Mouse (Mus musculus) Muller cell, postnatal 12 days (primary cell): ENCODE measurements around the gene Zfp219.
"Not testable (repeated sequence)": the region's sequence is repeated elsewhere in the genome, so short reads cannot be mapped to it uniquely, and the experiment has no call there.

Source experiments
- DNase-seq: peaks from one replicate; pipeline ENCODE4 v3.0.0-alpha.2; 2015; ENCODE audit errors: inconsistent ontology term

Zfp219 gene

DNA sequence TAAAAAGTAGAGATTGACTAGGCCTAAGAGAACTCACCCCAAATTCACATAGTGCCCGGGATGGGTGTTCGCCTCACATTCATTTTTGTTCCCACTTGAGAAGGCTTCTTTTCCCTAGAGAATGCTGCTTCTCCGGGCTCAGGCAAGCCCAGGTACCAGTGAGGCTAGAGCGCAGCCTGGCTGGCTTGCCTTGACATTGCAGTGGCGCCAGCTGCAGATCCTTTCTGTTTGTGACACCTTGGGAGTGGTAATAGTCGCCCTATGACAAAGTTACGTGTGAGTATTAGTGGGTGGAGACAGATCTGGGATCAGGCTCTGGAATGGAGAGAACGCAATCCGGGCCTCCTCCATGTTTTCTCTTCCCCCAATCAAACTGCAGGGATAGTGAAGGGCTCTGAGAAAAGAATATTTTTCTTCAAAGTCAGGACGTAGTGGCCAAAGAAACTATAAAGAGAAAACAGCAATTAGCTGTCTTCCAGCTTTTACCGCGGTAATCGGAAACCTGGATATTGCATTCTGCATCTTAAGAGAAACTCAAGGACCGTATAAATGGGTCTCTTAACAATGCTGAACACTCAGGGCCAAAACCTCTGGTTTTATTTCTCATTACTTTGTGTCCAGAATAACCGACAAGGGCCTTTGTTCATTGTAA lies at the start of gene Zfp219:
Gene Zfp219, minus strand, starts transcription at position 248 of the 652 bp plus-strand sequence.
- DNase-seq = peak; percentile 80

DNA sequence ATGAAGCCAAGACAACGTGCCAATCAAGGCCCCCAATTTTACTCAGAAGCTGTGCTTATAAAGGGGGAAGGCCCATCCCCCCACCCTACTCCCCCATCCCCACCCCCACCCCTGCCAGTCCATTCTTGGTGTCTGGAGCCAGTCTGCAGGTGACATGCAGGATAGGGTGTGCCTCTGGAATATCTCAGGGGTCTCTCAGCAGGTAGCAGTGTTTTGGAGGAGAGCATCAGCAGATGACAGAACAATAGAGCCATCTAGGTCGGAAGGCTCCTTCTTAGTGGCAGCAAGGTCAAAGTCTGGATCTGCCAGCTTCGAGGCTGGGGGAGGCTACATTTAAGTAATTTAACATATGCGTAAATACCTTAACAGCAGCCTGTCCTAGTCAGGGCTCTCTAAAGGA lies 45.6 kb upstream of the Zfp219 start:
- DNase-seq = no peak

DNA sequence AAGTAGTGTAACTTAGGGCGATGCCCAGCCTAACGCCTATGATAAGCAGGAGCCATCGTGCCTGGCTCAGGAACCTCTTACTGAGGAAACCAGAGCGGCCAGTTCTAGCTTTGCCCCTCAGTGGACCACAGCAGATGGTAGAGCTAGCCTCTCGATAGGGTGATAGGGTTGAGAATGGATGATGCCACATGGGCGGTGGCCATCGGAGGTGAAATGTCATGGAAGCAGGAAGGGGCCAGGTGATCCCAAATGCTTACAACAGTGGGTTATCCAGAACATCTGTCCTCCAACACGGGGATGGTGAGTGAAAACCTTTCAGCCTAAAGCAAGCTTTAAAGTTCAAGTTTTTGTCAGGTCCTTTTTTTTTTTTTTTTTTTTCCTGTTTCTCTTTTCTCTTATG lies 41.3 kb upstream of the Zfp219 start:
- no peak for DNase-seq

DNA sequence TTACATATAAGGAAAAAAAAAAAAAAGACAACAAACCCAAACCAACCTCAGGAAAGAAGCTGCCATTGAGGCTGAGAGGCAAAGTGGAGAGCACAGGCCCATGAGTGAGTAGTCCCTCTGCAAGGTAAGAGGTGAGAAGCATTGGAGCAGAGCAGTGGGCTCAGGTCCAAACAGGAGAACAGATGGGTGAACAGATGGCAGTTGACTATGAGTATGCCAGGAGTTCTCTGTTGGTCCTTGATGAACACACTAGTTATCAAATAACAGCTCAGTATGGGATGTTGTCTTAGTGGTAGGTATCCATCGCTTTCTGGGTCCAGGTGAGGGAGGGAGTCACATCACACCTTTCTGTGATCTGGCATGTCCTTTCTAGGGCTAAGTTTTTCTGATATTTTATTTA lies 40.3 kb upstream of the Zfp219 start:
- no peak for DNase-seq

DNA sequence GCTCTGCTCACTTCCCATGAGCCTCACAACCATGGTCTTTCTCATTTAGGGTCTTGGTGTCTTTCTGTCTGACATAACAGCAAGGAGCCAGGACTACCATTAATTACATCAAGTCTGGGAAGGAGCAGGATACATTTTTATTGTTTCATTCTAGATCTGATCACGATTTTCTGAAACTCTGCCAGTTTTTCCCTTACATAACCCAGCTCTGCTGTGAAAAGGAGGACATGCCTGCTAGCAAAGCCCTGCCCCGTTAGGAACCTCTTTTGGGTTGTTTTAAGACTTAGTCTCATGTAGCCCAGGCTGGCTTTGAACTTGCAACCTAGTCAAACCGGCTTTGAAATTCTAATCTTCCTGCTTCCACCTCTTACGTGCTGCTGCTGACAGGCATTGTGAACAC lies 39.4 kb upstream of the Zfp219 start:
- DNase-seq = no peak

DNA sequence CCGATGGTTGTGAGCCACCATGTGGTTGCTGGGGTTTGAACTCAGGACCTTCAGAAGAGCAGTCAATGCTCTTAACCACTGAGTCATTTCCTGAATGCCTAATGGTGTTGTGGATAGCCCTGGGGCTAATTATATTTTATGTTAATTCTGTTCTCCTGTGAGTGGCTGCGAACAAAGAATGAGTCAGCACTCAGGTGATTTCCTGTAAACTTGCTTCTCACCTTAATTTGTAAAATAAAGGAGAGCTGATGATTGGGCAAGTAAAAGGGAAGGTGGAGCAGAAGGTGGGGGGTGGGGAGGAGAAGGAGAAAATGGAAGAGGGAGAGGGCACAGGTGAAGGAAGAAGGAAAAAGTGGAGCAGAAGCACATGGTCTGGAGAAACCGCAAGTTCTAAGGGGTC lies 32.2 kb upstream of the Zfp219 start:
- not testable (repeated sequence) for DNase-seq

DNA sequence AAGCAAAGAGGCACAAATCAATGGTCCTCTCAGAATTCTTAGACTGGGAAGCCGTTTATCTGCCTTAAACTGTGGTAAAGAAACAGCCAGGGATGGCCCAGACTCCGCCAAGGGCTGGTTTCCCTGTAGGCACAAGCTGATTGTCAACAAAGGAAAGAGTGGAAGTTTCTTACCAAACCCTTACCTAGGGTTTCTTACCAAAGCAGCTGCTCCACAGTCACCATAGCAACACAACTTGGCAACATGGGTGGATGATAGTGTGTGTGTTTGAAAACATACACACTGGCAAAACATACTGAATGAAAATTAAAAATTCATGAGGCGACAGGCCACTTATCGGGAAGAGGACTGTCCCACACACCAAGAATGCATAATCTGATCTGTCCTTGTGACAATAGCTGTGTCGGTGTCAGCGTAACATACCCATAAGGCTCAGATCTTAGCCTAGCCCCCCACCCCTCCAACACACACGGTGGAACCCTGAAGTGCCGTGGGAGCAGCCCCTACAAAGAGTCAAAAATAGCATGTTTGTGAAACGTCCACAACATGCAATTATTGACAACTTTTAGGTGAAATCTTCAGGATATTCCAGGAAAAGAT lies 25.5 kb upstream of the Zfp219 start:
- no peak for DNase-seq

DNA sequence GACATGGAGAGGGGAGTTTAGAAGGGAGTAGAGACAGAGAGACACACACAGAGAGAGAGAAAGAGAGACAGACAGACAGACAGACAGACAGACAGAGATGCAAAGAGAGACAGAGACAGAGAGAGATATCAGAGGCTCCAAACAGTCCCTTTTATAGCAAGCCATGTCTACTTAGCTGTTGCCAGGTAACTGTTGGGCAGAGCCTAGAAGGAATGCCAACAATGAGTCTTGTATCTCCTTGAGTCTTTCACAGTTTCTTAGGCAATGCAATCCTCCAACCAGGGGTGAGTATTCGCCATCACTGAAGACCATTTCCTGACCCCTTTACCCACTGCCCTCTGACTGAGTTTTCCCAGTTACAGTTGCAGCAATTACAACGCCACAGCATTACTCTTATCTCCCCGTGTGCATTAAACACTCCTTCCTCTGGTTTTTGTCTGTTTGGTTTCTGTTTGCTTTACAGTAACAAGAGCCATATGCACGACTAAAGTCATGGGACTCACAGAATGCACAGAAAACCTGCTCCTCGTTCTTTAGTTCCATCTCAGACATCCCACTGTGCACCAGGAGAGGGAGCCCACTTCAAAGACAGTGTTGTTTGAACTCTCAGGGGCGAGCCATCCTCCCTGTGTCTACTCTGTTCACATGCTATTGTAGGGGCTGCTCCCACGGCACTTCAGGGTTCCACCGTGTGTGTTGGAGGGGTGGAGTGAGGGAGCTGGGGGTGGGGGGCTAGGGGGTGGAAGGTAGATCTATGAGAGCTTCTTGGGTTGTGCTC lies 24.6 kb upstream of the Zfp219 start:
- DNase-seq = no peak

DNA sequence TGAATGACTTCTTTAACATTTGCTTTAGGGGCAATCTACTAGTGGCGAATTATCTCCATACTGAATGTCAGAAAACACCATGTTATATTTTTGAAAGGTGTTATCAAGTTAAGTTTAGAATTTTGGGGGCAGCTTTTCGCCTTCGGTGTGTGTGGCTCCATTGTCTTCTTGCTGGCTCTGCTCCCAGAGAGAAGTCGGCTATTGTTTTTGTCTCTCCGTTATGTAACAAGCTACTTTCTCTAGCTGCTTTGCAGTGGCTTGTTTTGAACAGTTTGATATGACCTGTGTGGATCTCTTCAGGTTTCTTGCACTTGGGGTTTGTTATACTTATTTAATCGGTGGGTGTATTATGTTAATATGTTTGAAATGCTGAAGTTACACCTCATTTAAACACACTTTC lies 22.9 kb upstream of the Zfp219 start:
- DNase-seq = no peak

DNA sequence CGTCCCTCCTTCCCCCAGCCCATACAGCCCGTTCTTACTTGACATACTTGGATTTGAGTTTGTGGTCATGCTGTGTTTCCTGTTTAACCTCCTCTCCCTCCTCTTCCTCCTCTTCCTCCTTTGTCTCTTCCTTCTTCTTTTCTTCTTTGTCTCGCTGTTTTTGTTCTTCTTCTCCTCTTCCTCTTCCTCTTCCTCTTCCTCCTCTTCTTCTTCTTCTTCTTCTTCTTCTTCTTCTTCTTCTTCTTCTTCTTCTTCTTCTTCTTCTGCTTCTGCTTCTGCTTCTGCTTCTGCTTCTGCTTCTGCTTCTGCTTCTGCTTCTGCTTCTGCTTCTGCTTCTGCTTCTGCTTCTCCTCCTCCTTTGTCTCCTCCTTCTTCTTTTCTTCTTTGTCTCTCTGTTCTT lies 21.8 kb upstream of the Zfp219 start, which contains the start of gene Olfr221:
Gene Olfr221, minus strand, starts transcription at position 101 of the 400 bp plus-strand sequence.
- not testable (repeated sequence) for DNase-seq

DNA sequence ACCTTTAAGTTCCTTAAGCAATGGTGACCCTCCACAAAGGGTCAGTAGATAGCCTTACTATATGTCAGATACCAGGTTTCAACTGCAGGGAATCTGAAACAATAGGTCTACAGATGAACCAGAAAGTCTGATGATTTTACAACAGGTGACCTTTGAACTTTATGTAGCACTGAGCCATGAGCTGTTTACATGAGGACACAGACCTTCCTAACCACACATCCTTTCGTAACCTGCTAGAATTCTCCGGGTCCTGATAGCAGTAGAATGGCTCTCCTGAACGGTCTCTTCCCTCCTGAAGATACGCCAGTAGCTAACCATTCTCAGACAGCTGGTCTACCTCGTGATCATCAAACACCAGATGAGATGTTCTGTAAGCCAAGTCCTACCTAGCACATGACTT lies 18.8 kb upstream of the Zfp219 start:
- no peak for DNase-seq

DNA sequence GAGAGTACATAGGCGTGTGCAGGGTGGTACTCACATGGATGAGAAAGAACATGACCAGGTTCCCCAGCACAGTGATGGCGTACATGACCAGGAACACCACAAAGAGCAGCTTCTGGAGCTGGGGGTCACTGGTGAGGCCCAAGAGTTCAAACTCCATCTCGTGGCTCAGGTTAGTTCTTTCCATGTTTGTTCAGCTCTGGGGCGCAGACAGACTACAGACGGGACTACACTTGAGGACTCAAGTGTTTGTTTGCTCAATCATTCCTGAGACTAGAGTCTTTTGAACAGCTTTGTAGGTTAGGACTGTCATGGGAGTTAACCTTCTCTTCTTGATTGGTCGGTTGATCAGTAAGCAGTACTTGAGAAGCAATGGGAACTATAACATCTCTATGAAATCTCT lies 15.4 kb upstream of the Zfp219 start:
- DNase-seq = no peak

DNA sequence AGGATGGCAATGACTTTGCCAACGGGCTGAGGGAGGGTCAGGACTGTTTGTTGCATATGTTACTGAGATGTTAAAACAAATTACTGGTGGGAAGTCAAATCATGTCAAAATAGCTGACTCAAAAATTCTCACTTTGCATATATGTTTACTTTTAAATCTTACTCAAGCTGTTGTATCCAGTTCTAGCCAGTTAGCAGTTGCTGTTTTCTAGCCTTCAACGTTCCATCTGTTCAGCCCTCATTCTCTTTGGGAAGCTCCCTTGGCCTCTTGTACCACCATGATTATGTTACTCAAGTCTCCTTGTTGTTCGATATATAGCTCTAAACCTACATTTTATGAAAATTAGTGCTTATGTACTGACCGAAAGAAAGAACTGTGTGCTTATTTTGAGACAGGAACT lies 5.8 kb upstream of the Zfp219 start:
- DNase-seq = no peak

DNA sequence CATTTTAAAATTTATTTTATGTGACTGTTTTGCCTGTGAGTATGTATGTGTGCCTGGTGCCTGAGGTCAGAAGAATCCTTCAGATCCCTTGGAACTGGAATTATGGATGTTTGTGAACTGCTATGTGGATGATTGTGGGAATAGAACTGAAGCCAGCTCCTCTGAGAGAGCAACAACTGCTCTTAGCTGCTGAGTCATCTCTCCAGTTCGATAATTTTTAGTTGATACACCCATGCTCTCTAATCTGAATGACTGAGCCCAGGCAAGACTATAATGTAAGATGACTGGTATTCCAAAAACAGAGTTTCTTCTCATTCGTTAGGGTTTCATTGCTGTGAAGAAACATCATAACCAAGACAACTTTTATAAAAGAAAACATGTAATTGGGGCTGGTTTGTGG lies 3.6 kb upstream of the Zfp219 start:
- no peak for DNase-seq

DNA sequence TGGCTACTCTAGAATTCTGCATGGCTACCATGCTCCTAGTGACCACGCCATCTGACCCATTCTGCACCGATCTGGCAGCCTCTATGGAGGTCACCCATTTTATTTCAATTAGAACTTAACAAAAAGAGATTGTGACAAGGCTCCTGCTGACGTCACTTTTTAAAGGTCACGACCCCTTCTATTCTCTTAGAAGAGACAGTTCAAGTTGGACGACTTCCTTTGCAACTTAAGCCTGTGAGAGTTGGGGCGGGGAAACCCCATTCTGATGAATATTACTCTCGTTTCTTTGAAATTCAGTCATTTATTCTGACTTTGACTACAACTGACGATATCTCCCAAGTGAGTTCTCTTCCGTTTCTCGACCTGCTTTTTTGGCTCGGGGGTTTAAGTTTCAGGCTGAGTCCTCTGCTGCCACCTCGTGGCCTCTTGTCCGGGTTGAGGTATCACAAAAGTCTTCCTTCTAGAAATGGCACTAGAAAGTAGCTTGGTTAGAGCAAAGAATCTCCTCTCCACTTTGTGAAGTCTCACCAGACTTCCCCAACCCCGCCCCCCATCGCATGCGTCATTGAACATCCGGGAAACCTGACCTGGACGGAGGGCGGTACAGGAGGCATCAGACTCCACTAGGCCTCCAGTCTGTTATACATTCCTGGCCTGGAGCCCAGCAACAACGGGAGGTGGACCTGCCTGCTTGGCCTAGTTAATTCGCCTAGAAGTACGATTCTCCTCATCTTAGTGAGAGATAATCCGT lies 2.4 kb upstream of the Zfp219 start:
- peak; percentile 98 for DNase-seq

DNA sequence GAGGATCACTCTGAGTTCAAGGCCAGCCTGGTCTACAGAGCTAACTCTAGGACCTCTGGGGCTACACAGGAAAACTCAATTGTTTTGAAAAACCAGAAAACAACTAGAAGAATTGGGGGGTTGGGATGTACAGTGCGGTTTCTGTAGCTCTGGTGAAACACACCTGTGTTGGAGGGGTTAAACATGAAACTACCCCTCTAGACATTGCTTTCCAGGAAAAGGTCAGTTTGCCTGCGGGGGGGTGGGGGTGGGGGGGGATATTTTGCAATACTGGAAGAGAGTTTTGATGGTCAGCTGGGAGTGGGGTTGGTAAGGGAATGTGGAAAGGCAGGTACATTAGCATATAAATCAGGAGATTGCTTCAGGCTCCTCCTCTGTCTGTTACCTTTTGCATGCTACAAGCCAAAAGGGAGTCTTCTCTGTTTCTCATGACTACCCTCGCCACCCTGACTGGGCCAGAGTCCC lies 1.7 kb upstream of the Zfp219 start:
- no peak for DNase-seq

DNA sequence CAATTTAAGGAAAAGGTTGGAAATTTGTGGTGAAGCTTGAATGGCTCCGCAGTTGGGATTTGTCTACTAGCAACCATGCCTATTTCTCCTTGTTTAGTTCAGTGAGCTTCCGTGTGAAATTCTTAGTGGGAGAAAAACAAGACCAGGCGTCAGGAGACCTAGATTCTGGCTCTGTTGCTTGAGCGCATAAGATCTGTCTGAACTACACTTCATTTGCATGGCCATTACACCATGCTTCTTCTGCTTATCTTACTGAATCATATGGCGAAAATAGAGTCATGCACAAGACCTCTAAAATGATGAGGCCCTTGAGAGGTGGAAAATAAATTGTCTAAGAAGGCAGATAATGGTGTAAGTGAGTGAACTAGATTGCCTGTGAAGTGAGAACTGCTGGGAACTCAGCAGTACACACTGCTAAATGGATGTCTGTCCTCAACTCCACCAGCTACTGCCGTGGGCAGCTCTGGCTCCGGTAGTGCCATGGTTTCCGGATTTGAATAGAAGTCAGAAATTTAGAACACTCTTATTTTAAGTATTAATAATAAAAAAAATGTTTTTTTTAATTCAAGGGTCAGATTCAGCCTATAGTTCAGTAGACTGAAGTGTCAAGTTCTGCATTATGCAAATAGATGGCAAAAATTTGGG lies 1.2 kb upstream of the Zfp219 start:
- no peak for DNase-seq

DNA sequence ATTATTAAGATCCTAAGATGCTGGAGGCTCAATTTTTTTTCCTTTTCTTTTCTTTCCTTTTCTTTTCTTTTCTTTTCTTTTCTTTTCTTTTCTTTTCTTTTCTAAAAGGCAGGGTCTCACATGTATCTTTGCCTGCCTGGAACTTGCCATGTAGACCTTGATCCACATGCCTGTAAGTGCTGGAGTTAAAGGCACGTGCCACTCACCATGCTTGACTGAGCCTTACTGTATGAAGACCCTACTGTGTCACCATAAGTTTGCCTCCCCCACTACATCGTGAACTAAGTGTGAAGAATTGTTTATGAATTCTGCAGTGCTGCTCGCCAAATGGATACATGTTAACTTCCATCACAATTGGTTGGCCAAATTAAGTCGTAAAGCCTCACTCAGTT lies 601 bp upstream of the Zfp219 start:
- no peak for DNase-seq

DNA sequence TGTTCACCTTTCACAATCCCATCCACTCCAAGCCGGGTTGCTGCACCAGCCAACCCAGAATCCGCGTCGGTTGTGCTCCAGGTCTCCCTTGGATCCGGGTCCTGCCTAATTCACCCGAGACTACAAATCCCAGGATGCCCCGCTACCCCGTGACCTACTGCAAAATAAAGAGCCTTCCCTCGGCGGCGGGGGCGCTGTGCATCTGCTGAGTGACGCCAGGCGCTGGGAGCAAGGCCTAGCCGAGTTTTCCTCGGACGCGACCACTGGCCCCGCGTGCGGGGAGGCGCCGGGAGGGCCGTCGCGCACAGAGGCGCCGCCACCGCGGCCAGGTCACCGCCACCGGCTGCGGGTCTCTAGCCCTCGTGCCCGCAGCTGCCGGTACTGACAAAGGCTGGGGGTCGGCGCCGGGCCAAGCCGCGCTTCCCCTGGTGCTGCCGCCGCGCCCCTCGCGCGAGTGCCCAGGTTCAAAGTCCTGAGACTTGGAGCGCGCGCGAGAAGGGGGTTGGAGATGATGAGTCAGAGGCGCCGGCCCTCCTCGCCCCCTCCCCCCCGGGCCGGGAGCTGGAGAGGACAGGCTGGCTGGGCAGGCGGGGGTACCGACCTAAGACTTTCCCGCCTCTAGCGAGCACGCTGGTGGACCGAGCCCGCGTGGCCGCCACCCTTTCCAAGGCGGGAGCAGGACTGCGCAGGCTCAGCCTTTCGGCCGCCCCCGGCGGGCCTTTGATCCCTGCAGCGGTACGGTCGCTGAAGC lies 768 bp downstream of the Zfp219 start:
- peak; percentile 99 for DNase-seq

DNA sequence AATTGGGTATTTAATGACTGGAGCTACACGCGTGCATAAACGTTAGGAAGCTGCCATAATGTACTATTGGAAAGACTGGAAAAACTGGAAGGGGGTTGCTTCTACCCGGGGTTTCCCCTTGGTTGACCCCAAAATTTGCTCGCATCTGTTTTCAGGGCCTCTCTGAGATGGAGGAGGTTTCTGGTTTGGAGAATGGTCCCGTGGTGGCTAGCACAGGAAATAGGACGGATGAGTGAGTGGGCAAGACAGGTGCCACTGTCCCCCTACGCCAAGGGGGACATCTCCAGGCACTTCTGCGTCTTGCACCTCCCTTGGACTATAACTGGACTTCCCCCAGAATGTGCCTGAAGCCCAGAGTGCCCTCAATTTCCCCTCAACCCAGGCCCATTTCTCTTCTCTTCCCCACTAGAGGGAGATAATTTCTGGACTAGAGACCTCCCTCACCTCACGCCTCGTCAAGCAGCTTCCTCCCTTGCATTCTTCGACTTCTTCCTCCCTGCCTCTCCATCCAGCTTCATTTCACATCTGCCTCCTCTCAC lies 1.4 kb downstream of the Zfp219 start:
- DNase-seq = no peak
